ENCODE assay signal across 9 mouse cellular contexts in genomic region chr2:35928133-35928532, GRCm38 (mm10). TPM values are rescaled to one million over a fixed set of nuclear protein-coding genes. Genes with fewer than 3 reads are reported as not detected.
DNase-seq lines count a peak whose midpoint lies in the region; ATAC-seq and TF ChIP-seq lines count a peak whose summit lies in the region.
"Had no signal": no experiment of that assay in that cellular context is flagged by ENCODE, and none has a peak within 500 bp of the region (broad histone marks: within the 10 kb centered on the region; RNA-seq: fewer than 3 reads in every experiment).

No protein-coding gene starts in this region.

- TF ChIP-seq CTCF in stomach, postnatal 0 days (IDR thresholded peaks at IDR 0.05; ENCODE audit: low read depth): no peak

- peak; percentile 48; the same call in 1 of the 2 replicates for ATAC-seq in stomach, postnatal 0 days (ENCODE audit: low FRiP score, low TSS enrichment)
- no peak for ATAC-seq in forebrain, embryonic 13.5 days

- H3K4me1 ChIP-seq in heart, embryonic 10.5 days: peaks cover 15% of the 10 kb centered on the region; the same call in 1 of the 2 replicates
- no peaks in the 10 kb centered on the region for H3K4me1 ChIP-seq in stomach, postnatal 0 days (replicated peaks; ENCODE audit: control insufficient read depth, insufficient read depth)
- no peaks in the 10 kb centered on the region for H3K4me1 ChIP-seq in forebrain, embryonic 13.5 days
- H3K4me1 ChIP-seq: hindbrain, embryonic 15.5 days had no signal

- no peaks in the 10 kb centered on the region for H3K27me3 ChIP-seq in heart, embryonic 10.5 days (ENCODE audit: insufficient read depth, poor library complexity, severe bottlenecking)
- no peaks in the 10 kb centered on the region for H3K27me3 ChIP-seq in stomach, postnatal 0 days (ENCODE audit: control insufficient read depth, insufficient read depth, low read length)
- H3K27me3 ChIP-seq in forebrain, embryonic 13.5 days: no peaks in the 10 kb centered on the region
- H3K27me3 ChIP-seq: hindbrain, embryonic 15.5 days had no signal

- H3K4me2 ChIP-seq in stomach, postnatal 0 days (replicated peaks; ENCODE audit: low read depth): no peak overlapping the region
- H3K4me2 ChIP-seq in forebrain, embryonic 13.5 days: no peak overlapping the region
- H3K4me2 ChIP-seq: hindbrain, embryonic 15.5 days had no signal

- H3K36me3 ChIP-seq in heart, embryonic 10.5 days: no peaks in the 10 kb centered on the region
- no peaks in the 10 kb centered on the region for H3K36me3 ChIP-seq in stomach, postnatal 0 days (ENCODE audit: control insufficient read depth, insufficient read depth, low read length)
- H3K36me3 ChIP-seq in forebrain, embryonic 13.5 days (ENCODE audit: poor library complexity, severe bottlenecking): no peaks in the 10 kb centered on the region
- H3K36me3 ChIP-seq: hindbrain, embryonic 15.5 days had no signal

- peak; percentile 80 for DNase-seq in right cerebral cortex, adult 18-20 months
- no peak for DNase-seq in right cerebral cortex, postnatal 14 days
- DNase-seq in heart, embryonic 10.5 days (ENCODE audit: low spot score): no peak
- DNase-seq in left cerebral cortex, adult 11 months (ENCODE audit: low spot score): peak; percentile 40
- DNase-seq in stomach, postnatal 0 days (ENCODE audit: low spot score): no peak
- DNase-seq in thymus, postnatal 14 days: no peak
- DNase-seq in neural tube, embryonic 10.5 days (ENCODE audit: extremely low spot score, low spot score): no peak

- 0 out of 2 replicates have a peak overlapping the region, but pooled peaks have one; percentile 22 for H3K27ac ChIP-seq in heart, embryonic 10.5 days
- H3K27ac ChIP-seq in stomach, postnatal 0 days (replicated peaks): no peak overlapping the region
- no peak overlapping the region for H3K27ac ChIP-seq in forebrain, embryonic 13.5 days
- H3K27ac ChIP-seq: hindbrain, embryonic 15.5 days had no signal

- H3K9ac ChIP-seq in stomach, postnatal 0 days (ENCODE audit: low read length): no peak overlapping the region
- no peak overlapping the region for H3K9ac ChIP-seq in forebrain, embryonic 13.5 days
- H3K9ac ChIP-seq: hindbrain, embryonic 15.5 days had no signal

- H3K4me3 ChIP-seq in heart, embryonic 10.5 days: no peak overlapping the region
- H3K4me3 ChIP-seq in stomach, postnatal 0 days (ENCODE audit: low read depth, low read length): no peak overlapping the region
- H3K4me3 ChIP-seq in forebrain, embryonic 13.5 days: no peak overlapping the region
- H3K4me3 ChIP-seq: hindbrain, embryonic 15.5 days had no signal

- 49% methylated on average over 6 of the region's 6 CpGs for WGBS in heart, embryonic 10.5 days
- WGBS in stomach, postnatal 0 days: 56% methylated on average over 6 of the region's 6 CpGs
- WGBS in forebrain, embryonic 13.5 days: 78% methylated on average over 6 of the region's 6 CpGs

- H3K9me3 ChIP-seq in heart, embryonic 10.5 days: no peaks in the 10 kb centered on the region
- H3K9me3 ChIP-seq in stomach, postnatal 0 days (ENCODE audit: control insufficient read depth, low read length): no peaks in the 10 kb centered on the region
- H3K9me3 ChIP-seq in forebrain, embryonic 13.5 days (replicated peaks): no peaks in the 10 kb centered on the region
- H3K9me3 ChIP-seq: hindbrain, embryonic 15.5 days had no signal

- TF ChIP-seq EP300 in stomach, postnatal 0 days (optimal IDR thresholded peaks at IDR 0.05): no peak

RNA-seq across cellular contexts. Expression of gene Ttll11, which starts 51.6 kb away (rescaled TPM):
- 0.42 and 0.85 TPM in 2 replicates for polyA plus RNA-seq in heart, embryonic 10.5 days (2016; fragmentation: Nextera tagmentation; extraction: Ambion mirVana)
- 0.55 and 0.91 TPM in 2 replicates for polyA plus RNA-seq in stomach, postnatal 0 days (2015; fragmentation: Nextera tagmentation; extraction: Ambion mirVana)
- 1.8 and 2.2 TPM in 2 replicates for polyA plus RNA-seq in forebrain, embryonic 13.5 days (2015; fragmentation: Nextera tagmentation; extraction: Ambion mirVana)

Comparison
In these comparisons a context has a peak if more than half of its experiments do, and no peak if none do; other contexts are left out.
1. DNase-seq: peak in right cerebral cortex, adult 18-20 months (single experiment) and left cerebral cortex, adult 11 months (single experiment); none in right cerebral cortex, postnatal 14 days (single experiment), heart, embryonic 10.5 days (single experiment), stomach, postnatal 0 days (single experiment), thymus, postnatal 14 days (single experiment) and neural tube, embryonic 10.5 days (single experiment).